Mouse (Mus musculus) neural tube, embryonic 12.5 days (tissue): ENCODE data around the gene Pdzrn3. TPM values are rescaled to one million over a fixed set of nuclear protein-coding genes. Genes with fewer than 3 reads are reported as not detected.

ENCODE experiments used
- ATAC-seq: fragments of 200-750 bp; cut with Nextera tagmentation; 2 replicates; pipeline ENCODE4 v1.8.0; 2017; ENCODE audit warnings: low read depth, mild to moderate bottlenecking, moderate TSS enrichment, moderate library complexity; ENCODE audit not compliant: low FRiP score
- H3K27ac ChIP-seq: fragments of 300-500 bp; sonication (generic); 2 replicates; pipeline ENCODE4 v1.5.1; 2016
- H3K27me3 ChIP-seq: fragments of 300-500 bp; sonication (generic); replicated peaks from 2 replicates; pipeline ENCODE4 v1.6.1; 2016; ENCODE audit warnings: mild to moderate bottlenecking
- H3K36me3 ChIP-seq: fragments of 300-500 bp; sonication (generic); 2 replicates; pipeline ENCODE4 v1.6.1; 2016; ENCODE audit warnings: mild to moderate bottlenecking
- H3K4me1 ChIP-seq: fragments of 300-500 bp; sonication (generic); 2 replicates; pipeline ENCODE4 v1.6.1; 2016
- H3K4me2 ChIP-seq: fragments of 300-500 bp; sonication (generic); replicated peaks from 2 replicates; pipeline ENCODE4 v1.6.1; 2016; ENCODE audit warnings: mild to moderate bottlenecking
- H3K4me3 ChIP-seq: fragments of 300-500 bp; sonication (generic); 2 replicates; pipeline ENCODE4 v1.5.1; 2016
- H3K9ac ChIP-seq: fragments of 300-500 bp; sonication (generic); 2 replicates; pipeline ENCODE4 v1.6.1; 2016; ENCODE audit warnings: mild to moderate bottlenecking
- H3K9me3 ChIP-seq: fragments of 300-500 bp; sonication (generic); 2 replicates; pipeline ENCODE4 v1.6.1; 2016; ENCODE audit warnings: mild to moderate bottlenecking
- WGBS: fragments of 180-500 bp; shearing (Covaris S2); methylation state at CpG from one replicate; pipeline ENCODE4 v1.1.7; 2016; 5-methylcytosine and 5-hydroxymethylcytosine counted together
- polyA plus RNA-seq: library from polyadenylated mRNA; unstranded; fragments of >200 nt; fragmentation: Nextera tagmentation; extraction: Ambion mirVana; gene quantifications from 2 replicates; pipeline ENCODE4 v1.2.1, GENCODE M21; 2016

Gene Pdzrn3
- 25.4 and 26.5 TPM in 2 replicates for polyA plus RNA-seq

- H3K4me1 ChIP-seq = peaks cover 26% of the 10 kb centered on the region
- no peaks in the 10 kb centered on the region for H3K36me3 ChIP-seq
- peak within 1 kb of the TSS; percentile 69 for H3K9ac ChIP-seq
- WGBS = under 1% methylated on average over 111 of the region's 111 CpGs
- peak; percentile 77 for ATAC-seq
- peak within 1 kb of the TSS; percentile 99 for H3K4me2 ChIP-seq
- no peaks in the 10 kb centered on the region; the same call in 1 of the 2 replicates for H3K27me3 ChIP-seq
- H3K27ac ChIP-seq = peak within 1 kb of the TSS; percentile 46; the same call in 1 of the 2 replicates
- no peaks in the 10 kb centered on the region for H3K9me3 ChIP-seq
- peak within 1 kb of the TSS; percentile 62 for H3K4me3 ChIP-seq
Measured at GRCm38 (mm10) chr6:101377167-101377934, at the start of gene Pdzrn3. Gene Pdzrn3 (minus strand): TSS chr6:101377897.

- H3K36me3 ChIP-seq = no peaks in the 10 kb centered on the region
- no peak overlapping the region for H3K9ac ChIP-seq
- no peaks in the 10 kb centered on the region for H3K9me3 ChIP-seq
- 91% methylated on average over 3 of the region's 3 CpGs for WGBS
- no peak overlapping the region for H3K4me3 ChIP-seq
- no peaks in the 10 kb centered on the region for H3K27me3 ChIP-seq
- H3K4me2 ChIP-seq = no peak overlapping the region
- ATAC-seq = no peak
- no peak overlapping the region for H3K27ac ChIP-seq
- H3K4me1 ChIP-seq = no peaks in the 10 kb centered on the region
Measured at GRCm38 (mm10) chr6:101427296-101427695, 49.6 kb upstream of the Pdzrn3 start.

GRCm38 (mm10) chr6:101426301-101426700, 48.6 kb upstream of the Pdzrn3 start:
- Histone ChIP-seq H3K4me1 (no peaks in the 10 kb centered on the region), H3K36me3 (no peaks in the 10 kb centered on the region), H3K9me3 (no peaks in the 10 kb centered on the region), H3K9ac (no peak overlapping the region), H3K27ac (no peak overlapping the region), H3K4me3 (no peak overlapping the region), H3K27me3 (no peaks in the 10 kb centered on the region), H3K4me2 (no peak overlapping the region)
- 80% methylated on average over 4 of the region's 4 CpGs for WGBS
- no peak for ATAC-seq

GRCm38 (mm10) chr6:101422084-101422954, 44.6 kb upstream of the Pdzrn3 start:
- Histone ChIP-seq H3K4me2 (no peak overlapping the region), H3K4me3 (no peak overlapping the region), H3K9ac (no peak overlapping the region), H3K27me3 (no peaks in the 10 kb centered on the region), H3K36me3 (no peaks in the 10 kb centered on the region), H3K4me1 (no peaks in the 10 kb centered on the region), H3K27ac (no peak overlapping the region), H3K9me3 (no peaks in the 10 kb centered on the region)
- 42% methylated on average over 10 of the region's 10 CpGs for WGBS
- 0 out of 2 replicates have a peak, but pooled peaks have one; percentile 21 for ATAC-seq

GRCm38 (mm10) chr6:101418213-101418612, 40.5 kb upstream of the Pdzrn3 start:
- Histone ChIP-seq H3K9me3 (no peaks in the 10 kb centered on the region), H3K4me2 (no peak overlapping the region), H3K4me1 (no peaks in the 10 kb centered on the region), H3K9ac (no peak overlapping the region), H3K36me3 (no peaks in the 10 kb centered on the region), H3K4me3 (no peak overlapping the region), H3K27ac (no peak overlapping the region), H3K27me3 (no peaks in the 10 kb centered on the region)
- 74% methylated on average over 5 of the region's 5 CpGs for WGBS
- no peak for ATAC-seq

GRCm38 (mm10) chr6:101411701-101412100, 34.0 kb upstream of the Pdzrn3 start:
- WGBS = 17% methylated on average over 1 of the region's 1 CpGs
- no peak; the same call in 1 of the 2 replicates for ATAC-seq

GRCm38 (mm10) chr6:101411064-101411463, 33.4 kb upstream of the Pdzrn3 start:
- Histone ChIP-seq H3K9ac (no peak overlapping the region), H3K27ac (no peak overlapping the region), H3K27me3 (no peaks in the 10 kb centered on the region), H3K4me2 (no peak overlapping the region), H3K4me3 (no peak overlapping the region), H3K9me3 (no peaks in the 10 kb centered on the region), H3K4me1 (no peaks in the 10 kb centered on the region), H3K36me3 (no peaks in the 10 kb centered on the region)
- no peak for ATAC-seq
- 5% methylated on average over 2 of the region's 2 CpGs for WGBS

More at GRCm38 (mm10) chr6:101411701-101412100, 34.0 kb upstream of the Pdzrn3 start:
- Histone ChIP-seq H3K27ac (no peak overlapping the region), H3K36me3 (no peaks in the 10 kb centered on the region), H3K4me3 (no peak overlapping the region), H3K9me3 (no peaks in the 10 kb centered on the region), H3K4me2 (no peak overlapping the region), H3K27me3 (no peaks in the 10 kb centered on the region), H3K4me1 (no peaks in the 10 kb centered on the region), H3K9ac (no peak overlapping the region)

GRCm38 (mm10) chr6:101396711-101397110, 19.0 kb upstream of the Pdzrn3 start:
- no peak overlapping the region for H3K4me2 ChIP-seq
- no peaks in the 10 kb centered on the region for H3K4me1 ChIP-seq
- ATAC-seq = no peak
- WGBS = 85% methylated on average over 4 of the region's 4 CpGs
- H3K27me3 ChIP-seq = no peaks in the 10 kb centered on the region
- H3K9me3 ChIP-seq = no peaks in the 10 kb centered on the region
- H3K4me3 ChIP-seq = no peak overlapping the region
- H3K27ac ChIP-seq = no peak overlapping the region
- no peaks in the 10 kb centered on the region for H3K36me3 ChIP-seq
- no peak overlapping the region for H3K9ac ChIP-seq

- H3K4me2 ChIP-seq = no peak overlapping the region
- no peaks in the 10 kb centered on the region for H3K9me3 ChIP-seq
- no peak overlapping the region for H3K4me3 ChIP-seq
- ATAC-seq = no peak
- no peak overlapping the region for H3K9ac ChIP-seq
- H3K27me3 ChIP-seq = no peaks in the 10 kb centered on the region
- WGBS = 91% methylated on average over 6 of the region's 6 CpGs
- no peak overlapping the region for H3K27ac ChIP-seq
- H3K4me1 ChIP-seq = no peaks in the 10 kb centered on the region
- H3K36me3 ChIP-seq = no peaks in the 10 kb centered on the region
Measured at GRCm38 (mm10) chr6:101395908-101396307, 18.2 kb upstream of the Pdzrn3 start.

GRCm38 (mm10) chr6:101392801-101393117, 15.1 kb upstream of the Pdzrn3 start:
- Histone ChIP-seq H3K4me1 (no peaks in the 10 kb centered on the region), H3K9me3 (0 out of 2 replicates have a peak, but pooled peaks cover 3% of the 10 kb centered on the region), H3K4me3 (no peak overlapping the region), H3K27ac (no peak overlapping the region), H3K36me3 (no peaks in the 10 kb centered on the region), H3K9ac (no peak overlapping the region), H3K4me2 (no peak overlapping the region), H3K27me3 (no peaks in the 10 kb centered on the region)
- ATAC-seq = no peak
- 77% methylated on average over 2 of the region's 2 CpGs for WGBS

- H3K9ac ChIP-seq = no peak overlapping the region
- H3K36me3 ChIP-seq = no peaks in the 10 kb centered on the region
- no peak overlapping the region for H3K4me3 ChIP-seq
- no peaks in the 10 kb centered on the region for H3K27me3 ChIP-seq
- H3K4me1 ChIP-seq = no peaks in the 10 kb centered on the region
- 0 out of 2 replicates have a peak, but pooled peaks cover 3% of the 10 kb centered on the region for H3K9me3 ChIP-seq
- H3K27ac ChIP-seq = no peak overlapping the region
- no peak overlapping the region for H3K4me2 ChIP-seq
- no peak for ATAC-seq
- WGBS = 72% methylated on average over 8 of the region's 8 CpGs
Measured at GRCm38 (mm10) chr6:101392107-101392800, 14.6 kb upstream of the Pdzrn3 start.

GRCm38 (mm10) chr6:101385490-101385889, 7.8 kb upstream of the Pdzrn3 start:
- no peaks in the 10 kb centered on the region for H3K36me3 ChIP-seq
- no peaks in the 10 kb centered on the region for H3K27me3 ChIP-seq
- H3K4me1 ChIP-seq = peaks cover 6% of the 10 kb centered on the region; the same call in 1 of the 2 replicates
- no peak overlapping the region for H3K27ac ChIP-seq
- 0 out of 2 replicates have a peak, but pooled peaks cover 3% of the 10 kb centered on the region for H3K9me3 ChIP-seq
- H3K4me2 ChIP-seq = no peak overlapping the region
- no peak overlapping the region for H3K4me3 ChIP-seq
- peak; percentile 41; the same call in 1 of the 2 replicates for ATAC-seq
- H3K9ac ChIP-seq = no peak overlapping the region
- WGBS = 65% methylated on average over 7 of the region's 7 CpGs
